Mouse (Mus musculus) lung, adult 18-20 months (tissue): ENCODE data around the gene Col13a1.

ENCODE experiments used
- DNase-seq, 2 experiments: peaks; one replicate each; pipeline ENCODE4 v3.0.0; 2022; ENCODE audit warnings: mixed read lengths in 2 of 2

Gene Col13a1

DNA sequence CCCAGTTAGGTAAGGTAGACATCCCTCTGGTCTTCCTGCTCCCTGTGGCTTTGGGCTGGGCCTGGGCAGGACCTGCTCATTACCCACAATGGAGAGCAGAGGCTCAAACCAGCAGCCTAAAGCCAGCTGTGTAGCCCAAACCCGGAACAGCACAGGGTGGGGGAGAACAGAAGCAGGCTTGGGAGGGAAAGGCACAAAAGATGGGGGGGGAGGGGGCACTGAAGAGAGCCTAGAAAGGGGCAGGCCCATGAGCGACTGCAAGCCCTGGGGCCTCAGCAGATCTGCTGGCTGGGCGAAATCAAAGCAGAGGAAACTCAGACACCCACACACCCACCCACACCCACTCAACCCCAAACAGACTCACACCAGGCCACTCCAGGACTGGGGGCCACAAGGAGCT is 11.7 kb downstream of the Col13a1 start:
- DNase-seq = no peak

DNA sequence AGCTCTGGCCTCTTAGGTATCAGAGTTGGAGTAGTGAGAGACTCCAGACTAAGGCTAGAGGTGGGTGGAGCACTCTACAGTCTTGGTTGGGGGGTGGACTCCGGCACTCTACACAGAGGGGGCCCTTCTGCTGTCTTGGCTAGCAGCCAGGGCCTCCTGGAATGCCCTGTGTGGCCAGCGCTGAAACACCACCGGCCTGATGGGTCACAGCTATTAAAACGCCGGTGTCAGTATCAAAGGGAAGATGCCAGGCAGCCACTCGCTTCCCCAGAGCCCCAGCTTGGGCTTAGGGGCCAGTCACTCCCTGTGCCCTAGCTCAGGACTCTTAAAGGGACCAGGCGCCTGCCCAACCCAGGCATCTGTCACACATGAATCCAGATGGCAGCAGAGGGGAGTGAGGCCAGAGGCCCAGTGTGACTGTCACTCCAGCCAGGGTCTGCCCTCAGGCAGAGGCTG is 13.5 kb downstream of the Col13a1 start:
- DNase-seq = no peak

DNA sequence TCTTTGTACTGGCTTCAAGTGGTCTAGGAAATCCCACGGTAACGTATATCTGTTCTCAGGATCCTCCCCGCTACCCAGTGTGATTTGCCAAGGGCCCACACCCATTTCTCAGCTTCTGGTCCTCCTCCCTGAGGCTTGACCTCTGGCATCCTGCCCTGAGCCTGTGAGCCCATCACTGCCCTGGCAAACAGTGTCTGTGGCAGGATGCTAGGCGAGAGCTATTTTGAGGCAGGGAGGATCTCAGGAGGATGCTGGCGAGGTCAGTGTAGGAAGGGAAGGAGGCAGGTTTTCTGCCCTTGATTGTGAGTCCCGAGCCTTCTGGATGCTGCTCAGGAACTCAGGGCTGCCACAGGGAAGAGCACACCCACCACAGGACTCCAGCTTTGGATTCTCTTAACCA is 22.2 kb downstream of the Col13a1 start:
- peak in 1 of 2 experiments; percentile 17 for DNase-seq

DNA sequence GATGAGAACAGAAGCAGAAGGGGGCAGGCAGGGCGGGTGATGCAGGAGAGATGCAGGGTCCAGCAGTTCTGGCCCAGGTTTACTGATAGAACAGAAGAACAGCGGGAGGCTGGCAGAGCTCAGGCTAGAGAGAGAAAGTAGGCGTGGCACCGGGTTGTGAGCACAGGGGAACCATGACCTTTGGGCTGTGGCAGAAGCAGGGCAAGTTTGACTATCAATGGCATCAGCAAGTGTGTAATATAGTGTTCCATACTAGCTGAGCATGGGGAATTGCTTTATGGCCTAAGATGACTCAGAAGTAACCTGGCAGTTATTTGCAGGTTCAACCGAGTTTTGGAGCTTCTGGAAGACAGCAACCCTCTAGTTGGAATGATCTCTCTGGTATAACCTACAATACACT is 25.0 kb downstream of the Col13a1 start:
- no peak for DNase-seq

DNA sequence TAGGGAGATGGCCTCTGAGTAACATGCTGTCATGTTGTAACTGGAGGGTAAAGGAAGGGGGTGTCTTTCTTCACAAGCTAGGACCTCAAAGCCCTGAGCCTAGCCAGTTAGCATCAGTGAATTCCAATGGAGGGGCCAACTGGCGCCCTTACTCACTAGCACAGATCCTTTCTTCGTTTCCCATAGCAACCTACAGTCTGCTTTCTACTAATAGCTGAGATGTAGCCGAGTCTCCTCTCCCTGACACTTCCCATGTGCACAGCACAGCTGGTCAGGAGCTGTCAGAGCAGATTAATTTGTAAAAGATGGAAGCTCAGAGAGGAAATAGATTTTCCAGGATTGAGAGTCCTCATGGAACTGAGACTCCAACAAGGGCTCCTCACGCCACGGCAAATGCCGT is 29.4 kb downstream of the Col13a1 start:
- DNase-seq = no peak

DNA sequence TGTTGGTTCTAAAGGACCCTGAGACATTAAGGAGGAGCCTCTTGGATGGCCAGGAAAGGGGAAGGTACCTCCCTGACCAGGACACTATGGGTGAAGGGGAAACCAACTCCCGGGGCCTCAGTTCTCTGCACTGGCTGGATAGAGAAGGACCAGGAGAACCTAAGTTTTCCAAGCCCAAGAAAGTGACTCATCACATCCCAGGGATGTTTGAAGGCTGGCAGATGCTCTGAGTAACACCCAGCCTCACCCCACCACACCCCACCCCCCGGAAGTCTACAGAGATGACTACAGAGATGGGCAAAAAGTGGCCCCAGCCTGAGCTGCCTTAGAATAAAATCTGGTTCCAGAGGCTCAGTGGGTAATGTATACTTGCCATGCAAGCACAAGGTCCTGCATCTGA is 34.5 kb downstream of the Col13a1 start:
- DNase-seq = no peak

DNA sequence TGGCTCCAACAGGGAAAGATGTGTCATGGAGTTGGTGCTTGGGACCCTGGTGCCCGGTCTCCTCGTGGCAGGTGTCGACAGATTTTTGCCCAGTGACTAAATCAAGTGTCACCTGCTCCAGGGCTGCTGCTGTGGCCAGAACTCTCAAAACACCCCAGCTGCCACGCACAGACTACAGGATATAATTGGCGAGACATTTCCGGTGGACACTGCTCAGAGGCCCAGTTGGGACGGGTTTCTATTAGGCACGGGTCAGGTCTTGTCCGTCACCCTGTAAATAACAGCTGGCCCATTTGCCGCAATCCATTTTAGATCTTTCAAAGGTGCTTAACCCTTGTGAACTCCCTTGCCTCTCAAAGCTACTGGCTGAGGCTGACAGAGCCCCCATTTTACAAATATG is 35.4 kb downstream of the Col13a1 start:
- no peak for DNase-seq

DNA sequence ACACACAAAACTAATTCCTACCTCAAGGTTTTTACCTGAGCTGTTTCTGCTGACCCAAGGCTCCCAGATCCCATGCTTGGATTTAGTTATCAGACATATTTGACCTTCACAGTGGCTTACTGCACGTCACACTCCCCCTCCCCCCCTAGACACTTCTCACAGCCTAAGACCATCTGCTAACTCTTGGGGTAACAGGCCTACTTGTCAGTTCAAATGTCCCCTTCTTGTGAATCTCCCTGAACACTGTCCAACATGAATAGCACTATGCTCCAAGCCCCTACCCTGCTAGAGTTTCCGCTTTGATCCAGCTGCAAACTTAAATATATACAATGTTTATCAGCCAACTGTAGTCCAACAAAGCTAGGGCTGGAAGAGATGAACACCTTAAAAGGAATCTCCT is 36.2 kb downstream of the Col13a1 start:
- DNase-seq = no peak

DNA sequence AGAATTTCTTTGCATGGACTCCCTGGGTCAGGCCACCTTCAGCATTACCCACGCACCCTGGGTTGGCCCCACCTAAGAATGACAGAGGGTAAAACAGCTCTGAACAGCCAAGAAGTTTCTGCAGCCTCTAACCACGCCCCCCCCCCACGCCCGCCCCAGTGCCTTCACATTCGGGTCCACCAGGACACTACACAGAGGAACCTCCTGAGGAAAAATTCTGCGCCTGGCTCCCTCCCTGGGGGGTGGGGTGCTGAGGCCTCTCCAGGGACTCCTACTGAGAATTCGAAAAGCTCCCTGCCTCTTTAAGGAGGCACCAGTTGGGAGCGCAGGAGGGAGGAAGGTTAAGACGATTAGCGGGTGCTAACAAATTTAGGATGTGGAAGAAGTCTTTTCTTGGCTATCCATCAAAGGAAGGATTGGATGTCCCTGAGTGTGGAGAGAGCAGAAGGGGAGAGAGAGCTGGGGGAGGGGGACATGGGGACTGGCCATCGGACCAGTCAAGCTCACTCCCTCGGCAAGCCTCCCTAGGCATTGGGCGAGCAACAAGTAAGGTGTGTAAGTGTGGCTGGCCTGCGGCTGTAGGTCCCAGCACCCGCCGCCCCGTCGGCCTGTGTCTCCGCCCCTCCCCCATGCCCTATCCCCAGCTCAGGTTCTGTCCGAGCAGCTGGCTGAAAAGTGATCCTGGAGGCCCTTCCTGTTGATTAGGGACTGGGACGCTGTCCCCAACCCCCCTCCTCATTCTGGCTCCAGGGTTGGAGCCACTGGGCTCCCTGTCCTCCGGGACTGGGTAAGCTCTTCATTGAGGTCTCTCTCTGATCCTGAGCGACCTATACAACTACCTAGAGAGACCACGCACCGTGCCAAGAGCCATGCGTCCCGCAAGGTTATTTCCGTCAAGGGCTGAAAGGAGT is 42.4 kb downstream of the Col13a1 start:
- no peak for DNase-seq

DNA sequence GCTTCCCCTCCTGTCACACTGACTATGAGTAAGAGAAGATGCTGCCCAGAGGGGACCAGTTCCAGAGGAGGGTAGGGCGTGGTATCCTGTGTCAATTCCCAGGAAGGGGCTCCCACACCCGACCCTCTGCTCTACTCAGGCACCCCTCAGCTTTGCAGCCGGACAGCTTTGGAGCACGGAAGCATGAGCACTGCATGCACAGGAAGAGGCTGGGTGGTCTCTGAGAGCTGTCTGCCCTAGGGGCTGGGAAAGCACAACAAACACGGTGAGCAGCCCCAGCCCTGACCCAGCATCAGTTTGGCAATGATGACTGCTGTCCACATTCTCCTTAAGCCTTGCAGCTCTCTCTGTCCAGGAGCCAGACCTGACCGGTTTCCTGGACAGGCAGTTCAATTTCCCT is 47.2 kb downstream of the Col13a1 start:
- DNase-seq = no peak

DNA sequence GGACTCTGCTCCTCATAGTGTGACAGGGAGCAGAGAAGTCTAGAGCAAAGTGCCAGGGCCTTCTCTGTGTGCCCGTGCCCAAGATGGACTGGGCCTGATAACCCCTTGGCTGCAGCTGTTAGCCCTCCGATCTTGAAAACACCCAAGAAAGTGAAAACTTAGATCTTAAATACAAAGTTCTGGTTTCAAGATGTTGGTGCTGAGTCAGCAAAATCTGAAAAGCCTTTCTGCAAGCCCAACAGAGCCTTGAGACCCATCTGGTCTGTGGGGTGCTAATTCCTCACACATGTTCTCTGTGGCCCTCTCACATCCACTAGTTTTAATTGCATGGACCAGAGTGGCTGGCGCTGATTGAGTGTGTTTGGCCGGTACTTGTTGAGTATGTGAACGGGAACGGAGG is 49.0 kb downstream of the Col13a1 start:
- DNase-seq = no peak

DNA sequence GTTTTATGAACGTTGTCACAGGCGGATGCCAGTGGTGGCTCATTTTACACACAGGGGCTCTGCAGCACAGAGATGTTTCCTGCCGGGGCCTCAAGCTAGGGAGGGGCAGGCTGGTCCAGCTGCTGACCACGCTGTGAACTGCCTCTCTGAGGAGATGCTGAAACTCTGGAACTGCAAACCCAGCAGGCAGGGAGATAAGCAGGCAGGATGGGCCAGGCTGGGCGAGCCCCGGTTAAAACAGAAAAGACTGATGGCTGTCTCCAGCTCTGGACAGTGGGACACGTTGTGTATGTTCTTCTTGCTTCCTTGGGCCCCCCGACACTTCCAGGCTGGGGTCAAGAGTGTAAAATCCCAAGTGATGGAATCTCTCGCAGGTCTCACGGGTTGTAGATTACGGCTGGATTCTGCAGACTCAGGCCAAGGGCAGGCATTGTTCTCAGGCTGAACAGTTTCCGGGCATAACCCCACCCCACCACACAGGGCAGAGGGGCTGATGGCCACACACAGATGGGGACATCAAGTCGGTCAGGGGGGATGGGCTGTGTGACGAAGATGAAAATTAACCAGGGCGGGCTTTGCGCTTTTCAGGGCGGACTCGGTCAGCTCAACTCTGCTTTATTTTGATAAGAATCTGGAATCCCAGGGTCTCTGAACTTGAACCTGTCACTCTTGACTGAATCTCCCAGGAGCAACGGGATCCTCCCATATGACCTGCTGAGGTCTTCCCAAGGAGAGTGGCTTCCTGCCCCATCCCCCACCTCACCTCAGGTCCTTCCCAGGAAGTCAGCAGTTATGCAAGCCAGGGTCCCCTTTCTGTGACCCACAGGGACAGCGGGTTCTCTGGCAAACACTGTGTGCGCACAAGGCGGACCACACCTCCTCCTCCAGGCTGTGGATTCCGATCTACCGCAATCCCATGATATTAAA is 49.9 kb downstream of the Col13a1 start:
- peak in 1 of 2 experiments; percentile 14 for DNase-seq

DNA sequence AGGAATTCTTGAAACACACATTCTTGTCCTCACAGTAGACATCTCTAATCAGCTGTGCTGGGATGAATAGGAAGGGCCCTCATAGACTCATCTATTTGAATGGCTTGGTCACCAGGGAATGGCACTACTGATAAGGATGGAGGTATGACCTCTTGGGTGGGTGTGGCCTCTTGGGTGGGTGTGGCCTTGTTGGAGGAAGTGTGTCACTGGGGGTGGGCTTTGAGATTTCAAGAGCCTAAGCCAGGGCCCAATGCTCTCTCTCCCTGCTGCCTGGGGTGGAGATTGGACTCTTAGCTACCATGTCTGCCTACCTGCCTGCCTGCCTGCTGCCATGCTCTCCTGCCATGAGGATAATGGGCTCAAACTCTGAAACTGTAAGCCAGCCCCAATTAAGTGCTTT is 53.2 kb downstream of the Col13a1 start:
- no peak for DNase-seq

DNA sequence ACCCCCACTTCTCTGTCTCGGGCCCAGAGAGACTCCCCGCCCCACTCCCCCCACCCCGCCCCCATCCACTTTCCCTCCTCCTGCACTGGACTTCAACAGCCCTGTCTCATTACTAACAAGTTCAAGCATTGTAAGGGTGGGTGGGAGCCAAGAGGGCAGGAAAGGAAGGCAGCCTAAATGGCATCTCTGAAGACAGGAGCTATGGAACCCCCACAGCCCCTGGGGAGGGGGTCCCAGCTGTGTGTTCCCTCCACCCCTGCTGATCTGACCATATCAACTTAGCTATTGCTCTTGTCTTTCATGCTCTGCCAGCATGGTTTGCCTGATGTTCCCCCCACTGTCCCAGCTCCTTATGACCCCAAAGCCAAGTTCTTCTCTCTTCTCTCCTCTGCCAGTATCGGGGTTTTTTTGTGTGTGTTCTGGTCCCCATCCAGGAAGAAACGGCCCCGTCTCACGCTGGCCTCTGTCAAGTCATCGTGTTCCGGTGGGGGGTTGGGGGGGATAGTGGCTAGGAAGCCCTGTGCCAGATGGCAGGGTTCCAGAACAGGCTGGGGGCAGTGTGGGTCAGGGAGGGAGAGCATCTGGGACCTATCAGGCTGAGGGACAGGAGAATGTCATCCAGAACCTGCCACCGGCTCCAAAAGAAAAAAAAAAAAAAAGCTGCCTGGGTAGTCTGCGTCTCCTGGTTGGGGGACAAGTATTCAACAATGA is 58.1 kb downstream of the Col13a1 start:
- peak; percentile 40 to 64 for DNase-seq

DNA sequence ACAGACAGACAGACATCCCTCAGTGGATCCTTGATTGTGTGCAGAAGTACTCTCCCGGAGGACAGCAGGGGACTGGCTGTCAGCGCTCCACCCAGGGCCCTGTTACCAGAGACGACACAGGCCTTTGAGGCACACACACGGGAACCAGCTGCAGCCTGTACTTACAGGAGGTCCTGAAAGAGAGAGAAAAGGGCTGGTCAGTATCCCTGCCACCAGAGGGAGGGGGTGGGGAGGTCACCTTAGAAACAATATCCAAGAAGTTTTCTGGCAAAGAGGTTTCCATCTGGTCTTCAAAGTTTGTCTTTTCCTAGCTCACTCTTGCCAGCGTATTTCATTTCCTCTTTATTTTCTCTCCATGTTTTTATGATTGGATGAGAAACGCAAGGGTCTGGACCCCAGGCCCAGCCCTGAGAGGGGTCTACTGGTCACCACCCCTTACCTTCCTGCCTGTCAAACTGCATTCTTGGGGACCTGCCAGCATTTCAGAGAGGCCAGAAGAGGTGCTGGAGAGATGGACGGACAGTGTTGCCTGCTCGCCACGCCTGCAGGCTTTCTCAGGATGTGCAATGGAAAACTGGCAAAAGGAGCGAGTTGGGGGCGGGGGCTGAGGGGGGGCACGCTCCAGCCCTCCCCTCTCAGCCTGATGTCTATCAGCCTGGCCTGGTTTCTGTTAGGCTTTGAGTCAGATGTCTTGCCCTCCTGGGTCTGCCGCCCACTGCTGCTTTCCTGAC is 58.8 kb downstream of the Col13a1 start:
- peak; percentile 13 to 41 for DNase-seq

DNA sequence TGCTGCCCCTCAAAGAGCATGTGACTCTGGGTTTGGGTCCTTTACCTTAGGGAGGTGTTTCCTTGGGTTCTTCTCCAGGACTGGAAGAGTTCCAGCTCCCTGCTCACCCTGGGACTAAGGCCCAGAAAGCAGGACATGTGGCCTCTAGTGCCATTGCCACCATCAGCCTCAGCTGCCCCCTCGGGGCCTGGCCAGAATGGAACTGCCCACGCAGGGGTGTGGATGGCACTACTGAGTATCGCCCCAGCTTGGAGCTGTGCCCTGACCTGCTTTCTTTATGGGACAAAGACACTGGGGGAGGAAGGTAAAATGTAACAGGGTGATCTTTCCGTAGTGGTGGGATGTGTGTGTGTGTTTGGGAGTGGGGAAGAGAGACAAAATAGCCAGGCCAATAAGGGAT is 59.4 kb downstream of the Col13a1 start:
- no peak for DNase-seq

DNA sequence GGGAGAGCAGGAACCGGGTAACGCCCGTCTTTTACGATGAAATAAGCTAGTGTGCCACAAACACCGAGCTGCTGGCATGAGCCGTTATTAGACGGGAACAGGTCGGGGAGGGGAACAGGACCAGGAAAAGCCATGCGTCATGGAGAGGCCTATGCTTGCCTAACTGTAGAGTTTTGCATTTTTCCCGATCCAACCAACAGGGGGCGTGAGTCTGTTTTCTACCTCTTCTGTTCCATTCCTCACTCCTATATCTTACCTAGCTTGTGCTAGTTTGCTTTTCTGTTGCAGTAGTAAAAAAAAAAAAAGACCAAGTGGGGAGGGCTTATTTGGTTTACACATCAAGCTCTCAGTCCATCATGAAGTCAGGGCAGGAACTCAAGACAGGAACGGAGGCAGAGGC is 61.8 kb downstream of the Col13a1 start:
- DNase-seq = no peak

DNA sequence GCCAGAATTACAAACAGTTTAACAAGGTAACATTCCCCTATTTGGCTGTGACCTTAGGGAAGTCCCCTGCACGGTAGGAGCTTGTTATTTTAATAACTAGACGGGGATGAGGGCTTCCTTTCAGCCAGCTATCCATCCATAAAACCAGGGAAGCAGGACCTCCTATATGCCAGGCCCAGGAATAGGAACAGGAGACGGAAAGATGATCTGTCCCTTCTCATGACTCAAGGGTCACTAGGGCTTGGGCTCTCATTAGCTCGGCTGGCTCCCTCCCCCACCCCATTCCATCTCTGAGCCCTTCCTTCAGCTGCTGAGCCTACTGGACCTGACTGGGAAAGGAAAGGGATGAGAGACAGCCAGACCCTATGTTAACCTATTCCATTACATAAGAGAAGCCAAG is 67.1 kb downstream of the Col13a1 start:
- no peak for DNase-seq

DNA sequence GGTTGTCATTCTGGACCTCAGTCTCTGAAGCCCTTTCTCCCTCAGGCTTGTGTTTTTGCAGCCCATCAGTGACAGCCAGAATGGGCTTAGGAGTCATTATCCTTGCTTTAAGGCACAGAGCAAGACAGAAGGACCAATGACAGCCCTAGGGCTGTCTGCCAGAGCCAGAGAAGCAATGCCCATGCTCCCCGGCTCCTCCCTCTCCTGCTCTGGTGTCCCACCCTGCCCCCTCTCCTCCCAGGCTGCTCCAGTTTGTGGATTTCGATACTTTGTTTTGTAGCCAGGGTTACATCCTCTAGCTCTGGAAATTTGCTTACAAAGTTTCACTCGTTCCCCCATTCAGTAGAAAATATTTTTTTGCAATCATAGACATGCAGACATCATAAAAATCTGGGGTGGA is 69.9 kb downstream of the Col13a1 start:
- DNase-seq = no peak

DNA sequence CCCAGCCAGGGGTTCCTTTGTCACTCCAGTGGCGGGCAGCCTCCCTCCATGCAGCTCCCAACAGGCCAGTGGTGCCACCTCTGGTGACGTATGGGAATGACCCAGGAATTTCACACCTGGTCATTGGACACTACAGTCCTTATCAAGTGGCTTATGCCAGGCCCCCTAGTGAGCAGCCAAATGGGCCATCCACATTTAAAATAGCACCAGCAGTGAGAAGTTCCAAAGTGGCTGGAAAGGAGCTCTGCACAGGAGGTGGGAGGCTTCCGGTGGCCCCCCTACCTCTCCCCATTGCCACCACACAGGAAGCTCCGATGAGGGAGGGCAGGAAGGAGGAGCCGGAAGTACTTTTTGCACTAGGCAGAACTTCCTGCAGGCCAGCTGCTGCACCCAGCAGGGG is 72.7 kb downstream of the Col13a1 start:
- no peak for DNase-seq

DNA sequence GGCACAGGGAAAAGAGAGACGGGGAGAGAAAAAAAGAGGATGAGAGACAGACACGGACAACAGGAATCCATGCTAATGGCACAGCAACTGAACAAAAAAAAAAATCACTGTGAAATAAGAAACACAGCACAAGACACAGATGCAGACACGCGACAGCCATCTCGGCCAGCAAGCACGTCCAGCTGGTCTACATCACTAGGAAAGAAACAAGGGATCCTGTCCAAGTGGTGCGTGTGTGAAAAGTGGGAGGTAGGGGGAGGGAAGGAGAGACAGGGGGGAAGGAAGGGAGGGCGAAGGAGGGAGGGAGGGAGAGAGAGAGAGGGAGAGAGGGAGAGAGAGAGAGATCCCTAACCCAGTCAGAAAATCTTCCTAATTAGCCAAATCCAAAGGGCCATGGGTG is 73.6 kb downstream of the Col13a1 start:
- DNase-seq = peak; percentile 13 to 28

DNA sequence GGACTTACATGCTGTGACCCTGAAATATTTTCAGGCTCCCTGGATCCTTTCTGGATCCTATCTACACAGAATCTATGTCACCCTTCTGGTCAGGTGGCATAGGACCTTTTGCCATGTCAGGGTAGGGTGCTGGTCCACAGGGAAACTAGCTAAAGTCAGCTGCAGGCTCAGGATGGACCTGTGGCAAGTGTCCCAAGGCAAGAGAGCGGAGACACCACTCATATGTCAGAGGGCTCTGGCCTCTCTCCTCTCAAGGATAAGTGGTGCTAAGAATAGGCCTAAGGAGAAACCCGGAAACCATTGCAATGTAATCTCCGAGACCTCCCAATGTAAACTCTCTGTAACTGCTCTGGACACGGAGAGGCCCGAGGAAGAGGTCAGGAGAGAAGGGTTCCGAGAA is 80.8 kb downstream of the Col13a1 start:
- DNase-seq = no peak
